Mouse (Mus musculus): Measurements from ENCODE around the gene Cd69. TPM values are rescaled to one million over a fixed set of nuclear protein-coding genes. Genes with fewer than 3 reads are reported as not detected.

Gene Cd69
- polyA plus RNA-seq (2011; ENCODE audit: insufficient read length, low read depth, missing spikeins): not detected in 2 replicates

DNA sequence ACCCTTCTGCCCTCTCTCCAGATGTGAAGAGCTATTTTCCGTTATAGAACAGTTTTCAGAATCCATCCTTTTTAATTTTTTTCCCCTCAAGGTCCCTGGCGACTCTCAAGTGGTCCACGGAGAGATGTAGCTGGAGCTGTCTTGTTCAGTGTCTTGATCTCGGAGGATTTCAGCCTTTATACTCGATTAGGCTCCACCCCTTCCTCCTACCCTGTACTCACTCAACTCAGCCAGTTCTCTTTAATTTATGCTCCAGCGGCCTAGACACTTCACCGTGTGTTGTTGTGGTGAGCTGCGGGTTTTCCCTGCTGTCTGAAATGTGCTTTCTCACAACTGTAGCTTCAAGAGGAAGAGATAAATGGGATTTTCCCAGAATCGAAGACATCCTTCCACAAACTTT is at the start of gene Cd69:
Gene Cd69 (minus strand): TSS at position 217 of the 400 bp plus-strand sequence.
- Histone ChIP-seq H3K4me3 (ENCODE audit: insufficient read depth, low read length) (no peak within 1 kb of the TSS), H3K4me1 (ENCODE audit: control insufficient read depth, insufficient read depth, low read length) (no peaks in the 10 kb centered on the region), H3K27ac (ENCODE audit: insufficient read depth, low read length) (no peak within 1 kb of the TSS)
- TF ChIP-seq POLR2A (IDR thresholded peaks at IDR 0.05; ENCODE audit: low read depth, low read length) (no peak), CTCF (IDR thresholded peaks at IDR 0.05; ENCODE audit: borderline replicate concordance, insufficient read depth, low read length) (no peak)

DNA sequence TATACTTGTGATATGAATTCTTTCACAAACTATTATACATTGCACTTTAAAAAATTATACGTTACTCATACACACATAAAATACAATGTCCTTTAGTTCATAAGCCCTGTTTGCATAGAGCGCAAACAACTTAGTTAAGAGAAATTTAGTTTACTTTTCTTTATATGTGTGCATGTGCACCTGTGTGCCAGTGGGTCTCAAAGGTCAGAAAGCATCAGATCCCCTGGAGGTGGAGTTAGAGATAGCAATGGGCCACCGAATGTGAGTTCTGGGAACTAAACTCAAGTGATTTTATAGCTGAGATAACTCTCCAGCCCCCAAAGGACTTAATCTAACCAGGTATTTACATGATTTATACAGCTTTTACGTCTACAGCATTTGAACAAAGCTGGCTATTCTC is 44.1 kb upstream of the Cd69 start:
- Histone ChIP-seq H3K27ac (ENCODE audit: insufficient read depth, low read length) (no peak overlapping the region), H3K4me3 (ENCODE audit: insufficient read depth, low read length) (no peak overlapping the region), H3K4me1 (ENCODE audit: control insufficient read depth, insufficient read depth, low read length) (no peaks in the 10 kb centered on the region)
- TF ChIP-seq POLR2A (IDR thresholded peaks at IDR 0.05; ENCODE audit: low read depth, low read length) (no peak), CTCF (IDR thresholded peaks at IDR 0.05; ENCODE audit: borderline replicate concordance, insufficient read depth, low read length) (no peak)

DNA sequence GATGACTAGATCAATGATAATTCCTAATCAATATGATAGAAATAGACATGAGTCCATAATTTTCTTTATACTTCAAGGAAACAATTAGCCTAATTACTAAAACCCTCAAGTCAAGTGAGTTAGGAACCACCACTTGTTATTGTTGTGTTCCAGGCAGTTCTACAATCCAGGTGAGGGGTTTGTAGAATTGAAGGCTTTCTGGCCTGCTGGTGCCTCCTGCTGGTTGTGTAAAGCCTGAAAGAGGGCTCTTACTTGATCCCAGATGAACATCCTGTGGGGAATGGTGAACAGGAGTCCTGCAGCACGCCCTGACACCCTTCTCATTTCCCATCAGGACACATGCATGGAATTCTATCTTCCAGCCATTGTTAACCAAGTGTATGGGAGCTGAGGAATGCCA is 43.2 kb upstream of the Cd69 start:
- H3K4me1 ChIP-seq (ENCODE audit: control insufficient read depth, insufficient read depth, low read length): no peaks in the 10 kb centered on the region
- H3K27ac ChIP-seq (ENCODE audit: insufficient read depth, low read length): no peak overlapping the region
- H3K4me3 ChIP-seq (ENCODE audit: insufficient read depth, low read length): no peak overlapping the region
- TF ChIP-seq CTCF (IDR thresholded peaks at IDR 0.05; ENCODE audit: borderline replicate concordance, insufficient read depth, low read length): no peak
- TF ChIP-seq POLR2A (IDR thresholded peaks at IDR 0.05; ENCODE audit: low read depth, low read length): no peak

DNA sequence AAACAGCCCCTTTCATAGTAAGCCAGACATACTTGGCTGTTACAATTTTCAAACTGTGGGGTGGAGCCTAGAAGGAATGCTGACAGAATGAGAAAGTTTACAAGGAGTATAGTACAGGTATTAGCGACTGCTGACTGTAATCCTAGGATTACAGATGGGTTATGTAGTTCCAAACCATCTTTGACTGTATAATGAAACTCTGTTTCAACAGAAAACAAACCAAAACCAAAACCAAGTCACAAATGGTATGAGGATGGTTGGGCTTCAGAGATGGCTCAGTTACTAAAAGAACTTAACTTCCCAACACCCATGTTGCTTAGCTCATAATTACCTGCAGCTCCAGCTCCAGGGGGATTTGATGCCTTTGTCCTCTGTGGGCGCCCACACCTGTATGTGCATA is 41.2 kb upstream of the Cd69 start:
- Histone ChIP-seq H3K27ac (ENCODE audit: insufficient read depth, low read length) (no peak overlapping the region), H3K4me1 (ENCODE audit: control insufficient read depth, insufficient read depth, low read length) (no peaks in the 10 kb centered on the region), H3K4me3 (ENCODE audit: insufficient read depth, low read length) (no peak overlapping the region)
- TF ChIP-seq POLR2A (IDR thresholded peaks at IDR 0.05; ENCODE audit: low read depth, low read length) (no peak), CTCF (IDR thresholded peaks at IDR 0.05; ENCODE audit: borderline replicate concordance, insufficient read depth, low read length) (no peak)

DNA sequence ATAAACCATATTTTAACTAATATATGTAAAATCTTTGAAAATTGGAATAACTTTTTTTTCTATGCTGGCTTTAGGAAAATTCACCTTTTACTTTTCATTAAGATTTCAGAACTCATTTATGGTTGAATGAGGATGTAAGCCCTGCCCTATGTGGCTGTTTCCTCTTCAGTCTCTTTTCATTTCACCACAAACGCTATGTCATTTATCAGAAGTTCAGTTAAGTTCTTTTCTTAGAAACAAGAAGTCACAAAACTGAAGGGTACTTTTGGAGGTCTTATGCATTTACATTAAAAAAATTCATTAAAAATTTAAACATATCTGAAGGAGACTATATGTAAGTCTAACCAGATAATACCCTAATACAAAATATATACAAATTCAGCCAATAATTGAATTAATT is 40.5 kb upstream of the Cd69 start:
- Histone ChIP-seq H3K4me3 (ENCODE audit: insufficient read depth, low read length) (no peak overlapping the region), H3K27ac (ENCODE audit: insufficient read depth, low read length) (no peak overlapping the region), H3K4me1 (ENCODE audit: control insufficient read depth, insufficient read depth, low read length) (no peaks in the 10 kb centered on the region)
- no peak for TF ChIP-seq POLR2A (IDR thresholded peaks at IDR 0.05; ENCODE audit: low read depth, low read length)
- TF ChIP-seq CTCF (IDR thresholded peaks at IDR 0.05; ENCODE audit: borderline replicate concordance, insufficient read depth, low read length): no peak

DNA sequence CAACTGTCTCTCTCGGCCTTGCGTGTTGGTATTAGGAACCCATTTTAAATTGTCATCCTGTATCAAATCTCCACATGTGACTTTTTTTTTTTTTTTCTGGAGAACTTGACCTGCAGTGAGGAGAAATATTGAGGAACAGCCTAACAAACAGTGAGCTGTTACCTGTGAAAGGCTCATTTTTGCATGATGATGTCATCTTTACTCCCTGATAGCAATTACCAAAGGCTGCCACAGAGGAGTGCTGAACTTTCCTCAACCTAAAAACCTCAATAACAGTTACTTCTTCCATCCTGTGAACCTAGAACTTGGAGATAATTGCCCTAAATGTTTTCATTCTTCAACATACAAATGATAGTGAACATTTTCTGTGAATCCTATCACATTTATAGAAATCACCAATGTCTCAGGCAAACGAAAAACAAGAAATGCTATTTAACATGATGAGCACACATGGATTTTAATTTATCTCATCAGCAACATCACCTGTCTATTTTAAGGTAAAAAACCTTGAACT is 39.5 kb upstream of the Cd69 start:
- H3K4me3 ChIP-seq (ENCODE audit: insufficient read depth, low read length): no peak overlapping the region
- H3K4me1 ChIP-seq (ENCODE audit: control insufficient read depth, insufficient read depth, low read length): no peaks in the 10 kb centered on the region
- H3K27ac ChIP-seq (ENCODE audit: insufficient read depth, low read length): no peak overlapping the region
- TF ChIP-seq CTCF (IDR thresholded peaks at IDR 0.05; ENCODE audit: borderline replicate concordance, insufficient read depth, low read length): no peak
- TF ChIP-seq POLR2A (IDR thresholded peaks at IDR 0.05; ENCODE audit: low read depth, low read length): no peak

DNA sequence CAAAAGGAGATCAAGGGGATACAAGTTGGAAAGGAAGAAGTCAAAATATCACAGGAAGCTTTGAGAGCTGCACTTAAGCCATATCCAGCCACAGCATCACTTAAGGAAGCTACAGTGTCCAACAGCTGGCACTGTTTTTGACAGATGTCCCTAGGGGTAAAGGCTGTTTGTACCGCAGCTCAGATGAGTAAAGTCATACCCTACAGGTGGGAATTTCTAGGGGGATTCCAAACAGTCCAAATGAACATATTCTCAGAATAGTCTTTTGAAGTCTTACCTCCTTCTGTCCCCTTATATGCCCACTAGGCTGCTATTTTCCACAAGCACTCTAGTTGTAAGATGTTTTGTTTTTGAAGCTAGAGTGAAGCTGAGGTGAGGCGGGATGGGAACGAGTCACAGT is 37.3 kb upstream of the Cd69 start:
- TF ChIP-seq POLR2A (IDR thresholded peaks at IDR 0.05; ENCODE audit: low read depth, low read length) (no peak), CTCF (IDR thresholded peaks at IDR 0.05; ENCODE audit: borderline replicate concordance, insufficient read depth, low read length) (no peak)
- no peaks in the 10 kb centered on the region for H3K4me1 ChIP-seq (ENCODE audit: control insufficient read depth, insufficient read depth, low read length)
- no peak overlapping the region for H3K4me3 ChIP-seq (ENCODE audit: insufficient read depth, low read length)
- no peak overlapping the region for H3K27ac ChIP-seq (ENCODE audit: insufficient read depth, low read length)

DNA sequence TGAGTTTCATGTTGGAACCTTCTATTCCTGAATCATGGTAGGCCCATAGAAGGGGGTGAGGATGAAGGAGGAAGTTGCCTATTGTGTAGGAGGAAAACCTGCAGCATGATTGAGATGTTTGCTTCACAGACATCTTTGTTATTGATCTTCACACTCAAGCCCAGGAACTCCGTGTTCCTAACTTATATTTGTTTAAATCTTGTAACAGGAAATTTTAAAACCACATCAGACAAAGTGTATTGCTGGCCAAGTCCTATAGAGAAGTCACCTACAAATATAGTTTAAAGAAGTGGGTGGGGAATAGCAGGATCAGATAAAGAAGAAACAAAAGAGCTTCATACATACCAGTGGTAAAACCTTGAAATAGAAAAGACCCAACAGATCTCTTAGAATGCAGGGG is 28.9 kb upstream of the Cd69 start:
- no peak overlapping the region for H3K27ac ChIP-seq (ENCODE audit: insufficient read depth, low read length)
- H3K4me3 ChIP-seq (ENCODE audit: insufficient read depth, low read length): no peak overlapping the region
- TF ChIP-seq CTCF (IDR thresholded peaks at IDR 0.05; ENCODE audit: borderline replicate concordance, insufficient read depth, low read length) (no peak), POLR2A (IDR thresholded peaks at IDR 0.05; ENCODE audit: low read depth, low read length) (no peak)
- no peaks in the 10 kb centered on the region for H3K4me1 ChIP-seq (ENCODE audit: control insufficient read depth, insufficient read depth, low read length)

DNA sequence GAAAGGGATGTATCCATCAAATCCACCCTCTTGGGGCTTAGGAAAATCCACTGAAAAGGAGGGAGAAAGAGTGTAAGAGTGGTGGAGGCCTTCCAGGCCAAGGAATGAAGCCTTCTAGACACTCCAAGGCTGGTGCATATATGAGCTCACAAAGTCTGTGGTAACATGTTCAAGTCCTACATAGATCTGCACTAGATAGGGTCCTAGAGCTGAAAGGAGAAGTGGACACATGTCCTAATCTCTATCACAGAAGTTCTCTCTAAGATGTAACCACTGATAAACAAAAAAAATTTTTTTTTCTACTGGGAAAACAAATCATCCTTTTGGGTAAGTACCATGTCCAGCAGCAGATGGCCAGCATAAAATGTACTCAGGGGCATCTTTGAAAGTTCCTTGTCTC is 13.5 kb upstream of the Cd69 start:
- H3K4me1 ChIP-seq (ENCODE audit: control insufficient read depth, insufficient read depth, low read length): no peaks in the 10 kb centered on the region
- H3K4me3 ChIP-seq (ENCODE audit: insufficient read depth, low read length): no peak overlapping the region
- no peak for TF ChIP-seq CTCF (IDR thresholded peaks at IDR 0.05; ENCODE audit: borderline replicate concordance, insufficient read depth, low read length)
- TF ChIP-seq POLR2A (IDR thresholded peaks at IDR 0.05; ENCODE audit: low read depth, low read length): no peak
- no peak overlapping the region for H3K27ac ChIP-seq (ENCODE audit: insufficient read depth, low read length)

DNA sequence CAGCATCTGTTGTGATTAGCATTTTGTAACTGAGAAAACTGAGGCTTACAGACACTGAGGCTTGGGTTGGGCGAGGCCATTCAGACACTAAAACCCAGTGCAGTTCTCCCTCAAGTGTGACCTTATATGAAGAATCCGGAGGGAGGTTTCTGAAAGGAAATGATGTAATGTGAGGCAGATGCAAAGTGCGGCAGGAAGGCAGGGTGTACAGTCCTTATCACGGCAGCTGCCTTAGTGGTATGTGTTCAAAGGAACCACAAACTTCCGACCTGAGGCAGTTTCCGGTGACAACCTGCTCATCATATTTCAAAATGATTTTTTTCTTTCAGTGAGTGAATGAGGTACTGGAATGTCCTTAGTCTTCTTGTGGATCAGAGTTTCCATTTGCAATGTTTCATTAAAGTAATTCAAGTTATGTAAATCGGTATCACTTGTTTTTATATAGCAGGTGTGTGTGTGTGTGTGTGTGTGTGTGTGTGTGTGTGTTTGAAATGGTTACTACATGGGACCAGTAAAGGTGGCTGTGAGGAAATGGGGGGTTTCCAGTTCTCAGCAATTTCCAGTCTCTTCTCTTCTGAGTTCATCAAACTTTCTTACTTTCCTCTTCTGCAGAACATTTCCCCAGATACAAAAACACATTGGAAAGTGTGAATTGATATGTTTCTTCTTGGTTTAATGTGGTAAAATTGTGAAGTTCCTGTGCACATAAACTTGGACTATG is 9.3 kb upstream of the Cd69 start:
- Histone ChIP-seq H3K27ac (ENCODE audit: insufficient read depth, low read length) (no peak overlapping the region), H3K4me1 (ENCODE audit: control insufficient read depth, insufficient read depth, low read length) (no peaks in the 10 kb centered on the region), H3K4me3 (ENCODE audit: insufficient read depth, low read length) (no peak overlapping the region)
- TF ChIP-seq POLR2A (IDR thresholded peaks at IDR 0.05; ENCODE audit: low read depth, low read length) (no peak), CTCF (IDR thresholded peaks at IDR 0.05; ENCODE audit: borderline replicate concordance, insufficient read depth, low read length) (no peak)

Data from embryonic fibroblast, embryonic 13.5 days (primary cell).